Mouse (Mus musculus) thymus, adult 2 months (tissue): ENCODE measurements around the gene F11r. TPM values are rescaled to one million over a fixed set of nuclear protein-coding genes. Genes with fewer than 3 reads are reported as not detected.

Experiments used
- DNase-seq: peaks from one replicate; pipeline ENCODE4 v3.0.0; 2021
- H3K27ac ChIP-seq: fragments of 200-500 bp; 2 replicates; pipeline ENCODE4 v1.5.1; 2012; ENCODE audit warnings: low read length, control low read depth; ENCODE audit not compliant: control insufficient read depth, insufficient read depth
- H3K27me3 ChIP-seq: fragments of 200-500 bp; 2 replicates; pipeline ENCODE4 v1.6.1; 2012; ENCODE audit warnings: mild to moderate bottlenecking, low read length, moderate library complexity, mixed read lengths; ENCODE audit not compliant: control insufficient read depth, insufficient read depth
- H3K36me3 ChIP-seq: fragments of 200-500 bp; 2 replicates; pipeline ENCODE4 v1.6.1; 2012; ENCODE audit warnings: mild to moderate bottlenecking, low read length, moderate library complexity; ENCODE audit not compliant: control insufficient read depth, insufficient read depth
- H3K4me1 ChIP-seq: fragments of 200-500 bp; replicated peaks from 2 replicates; pipeline ENCODE4 v1.6.1; 2012; ENCODE audit warnings: low read length; ENCODE audit not compliant: control insufficient read depth, insufficient read depth
- H3K4me3 ChIP-seq: fragments of 200-500 bp; 2 replicates; pipeline ENCODE4 v1.5.1; 2012; ENCODE audit warnings: mild to moderate bottlenecking, low read length, control low read depth, moderate library complexity; ENCODE audit not compliant: control insufficient read depth, insufficient read depth
- CTCF ChIP-seq: fragments of 200-500 bp; IDR thresholded peaks from 2 replicates; pipeline ENCODE4 v1.5.1; 2012; ENCODE audit warnings: mild to moderate bottlenecking, control low read depth, low read length, moderate library complexity, borderline replicate concordance; ENCODE audit not compliant: control insufficient read depth, poor library complexity, insufficient read depth; ENCODE audit errors: extremely low read depth
- POLR2A ChIP-seq: fragments of 200-500 bp; IDR thresholded peaks from 2 replicates; pipeline ENCODE4 v1.6.1; 2012; ENCODE audit warnings: mild to moderate bottlenecking, low read length, control low read depth, moderate library complexity; ENCODE audit not compliant: control insufficient read depth, poor library complexity, insufficient read depth; ENCODE audit errors: extremely low read depth
- WGBS: fragments of 180-500 bp; shearing (Covaris S2); methylation state at CpG from one replicate; pipeline ENCODE4 v1.1.7; 2018; 5-methylcytosine and 5-hydroxymethylcytosine counted together
- polyA plus RNA-seq: library from polyadenylated mRNA; depleted of rRNA; stranded (reverse); fragments of >200 nt; gene quantifications from 2 replicates; pipeline ENCODE4 v1.2.3, GENCODE M21; 2012

F11r gene
- polyA plus RNA-seq, 1 experiment, result 17.7 TPM

DNA sequence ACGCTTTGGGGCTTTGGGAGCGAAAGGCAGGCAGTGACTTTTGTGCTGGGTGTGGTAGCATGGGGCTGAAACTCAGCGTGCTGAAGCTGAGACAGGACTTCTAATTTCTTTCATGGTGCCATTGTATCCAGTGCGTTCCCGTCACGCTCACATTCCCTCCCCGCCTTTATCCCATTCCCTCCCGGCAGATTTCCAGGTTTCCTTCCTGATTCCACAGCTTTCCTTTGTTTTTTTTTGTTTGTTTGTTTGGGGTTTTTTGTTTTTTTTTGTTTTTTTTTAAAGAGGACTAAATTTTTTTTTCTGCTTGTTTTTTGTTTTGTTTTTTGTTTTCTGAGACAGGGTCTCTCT, 5.1 kb downstream of the F11r start:
- peaks cover 9% of the 10 kb centered on the region for H3K27me3 ChIP-seq
- WGBS, result 22% methylated on average over 8 of the region's 8 CpGs
- H3K36me3 ChIP-seq, result no peaks in the 10 kb centered on the region
- no peak overlapping the region for H3K27ac ChIP-seq
- H3K4me1 ChIP-seq, result peaks cover 12% of the 10 kb centered on the region
- DNase-seq, result no peak
- TF ChIP-seq CTCF (no peak), POLR2A (no peak)
- H3K4me3 ChIP-seq, result no peak overlapping the region

DNA sequence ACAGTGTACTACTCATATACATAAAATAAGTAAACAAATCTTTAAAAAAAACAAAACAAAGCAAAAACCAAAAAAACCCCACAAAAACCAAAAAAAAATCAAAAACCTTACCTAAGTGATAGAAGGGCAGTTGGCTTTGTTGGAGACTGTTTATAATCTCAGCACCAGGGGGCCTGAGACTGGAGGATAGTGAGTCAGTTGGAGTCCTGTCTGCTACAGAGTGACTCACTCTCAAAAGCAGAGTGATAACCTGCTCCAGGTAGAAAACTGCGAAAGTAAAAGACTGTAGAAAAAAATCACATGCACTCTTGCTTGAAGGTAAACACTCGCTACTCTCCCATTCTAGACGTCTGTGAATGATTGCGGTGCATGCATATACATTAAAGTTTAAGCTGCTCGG, 7.7 kb downstream of the F11r start:
- no peaks in the 10 kb centered on the region for H3K36me3 ChIP-seq
- H3K27me3 ChIP-seq, result no peaks in the 10 kb centered on the region
- no peak for TF ChIP-seq CTCF
- TF ChIP-seq POLR2A, result no peak
- no peak for DNase-seq
- WGBS, result 89% methylated on average over 5 of the region's 5 CpGs
- no peak overlapping the region for H3K4me3 ChIP-seq
- no peak overlapping the region for H3K27ac ChIP-seq
- H3K4me1 ChIP-seq, result peaks cover 5% of the 10 kb centered on the region; the same call in 1 of the 2 replicates

DNA sequence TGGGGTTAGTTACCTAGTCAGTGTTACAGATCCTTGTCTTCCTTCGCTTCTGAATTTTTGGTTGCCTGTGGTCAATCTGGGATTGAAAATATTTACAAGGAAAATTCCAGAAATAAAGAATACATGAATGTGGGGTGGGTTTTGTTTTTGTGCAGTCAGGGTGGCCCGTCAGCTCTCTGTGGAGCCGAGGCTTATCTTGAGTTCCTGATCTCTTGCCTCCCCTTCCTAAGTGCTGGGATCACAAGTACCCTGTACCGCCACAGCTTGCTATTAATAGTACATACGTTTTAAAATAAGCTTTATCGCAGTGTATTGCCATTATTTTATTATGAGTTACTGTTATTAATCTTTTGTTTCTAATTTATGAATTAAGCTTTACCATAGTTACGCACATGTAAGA, 9.5 kb downstream of the F11r start:
- Histone ChIP-seq H3K4me1 (no peaks in the 10 kb centered on the region), H3K27ac (no peak overlapping the region), H3K4me3 (no peak overlapping the region), H3K36me3 (no peaks in the 10 kb centered on the region), H3K27me3 (no peaks in the 10 kb centered on the region)
- TF ChIP-seq CTCF, result no peak
- no peak for TF ChIP-seq POLR2A
- WGBS, result 77% methylated on average over 7 of the region's 7 CpGs
- no peak for DNase-seq

DNA sequence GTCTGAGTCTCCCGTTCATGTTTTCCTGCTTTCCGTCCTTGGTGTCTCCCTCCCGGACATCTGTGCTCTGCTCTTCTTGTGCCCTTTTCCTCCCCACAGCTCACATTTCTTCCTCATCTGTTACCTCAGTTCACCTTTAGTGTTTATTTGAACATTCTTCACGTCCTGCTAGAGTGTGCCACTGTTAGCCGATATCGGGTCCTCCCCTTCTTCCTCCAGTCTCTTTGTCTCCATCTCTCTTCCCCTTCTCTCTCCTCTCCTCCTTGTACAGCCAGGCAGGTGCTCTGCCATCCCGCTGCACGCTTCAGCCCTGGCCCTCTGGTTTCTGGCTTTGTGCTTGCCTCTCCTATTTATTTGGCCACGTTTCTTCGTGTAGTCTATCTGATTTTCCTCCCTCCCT, 10.4 kb downstream of the F11r start:
- no peak for DNase-seq
- no peak overlapping the region for H3K4me3 ChIP-seq
- 33% methylated on average over 10 of the region's 10 CpGs for WGBS
- H3K36me3 ChIP-seq, result no peaks in the 10 kb centered on the region
- H3K4me1 ChIP-seq, result no peaks in the 10 kb centered on the region
- H3K27me3 ChIP-seq, result no peaks in the 10 kb centered on the region
- H3K27ac ChIP-seq, result no peak overlapping the region
- TF ChIP-seq CTCF (no peak), POLR2A (no peak)

DNA sequence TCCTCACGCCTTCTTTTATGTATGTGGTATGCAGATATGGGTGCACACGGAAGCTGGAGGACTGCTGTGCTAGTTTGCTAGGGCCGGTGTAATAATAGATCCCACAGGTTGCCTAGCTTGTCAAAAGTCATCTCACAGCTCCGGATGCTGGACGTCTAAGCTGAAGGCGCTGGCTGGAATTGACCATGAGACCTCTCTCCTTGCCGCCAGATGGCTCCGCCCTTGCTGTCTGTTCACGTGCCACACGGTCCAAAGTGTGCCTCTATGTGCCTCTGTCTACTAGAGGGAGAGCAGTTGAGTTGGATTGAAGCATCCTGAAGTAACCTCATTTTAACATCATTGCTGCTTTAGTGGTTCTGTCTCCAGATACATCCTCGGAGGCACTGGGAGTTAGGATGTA, 12.7 kb downstream of the F11r start:
- H3K27me3 ChIP-seq, result no peaks in the 10 kb centered on the region
- no peak overlapping the region for H3K27ac ChIP-seq
- 89% methylated on average over 11 of the region's 11 CpGs for WGBS
- H3K4me3 ChIP-seq, result no peak overlapping the region
- no peaks in the 10 kb centered on the region for H3K4me1 ChIP-seq
- TF ChIP-seq CTCF, result no peak
- TF ChIP-seq POLR2A, result no peak
- no peak for DNase-seq
- no peaks in the 10 kb centered on the region for H3K36me3 ChIP-seq

DNA sequence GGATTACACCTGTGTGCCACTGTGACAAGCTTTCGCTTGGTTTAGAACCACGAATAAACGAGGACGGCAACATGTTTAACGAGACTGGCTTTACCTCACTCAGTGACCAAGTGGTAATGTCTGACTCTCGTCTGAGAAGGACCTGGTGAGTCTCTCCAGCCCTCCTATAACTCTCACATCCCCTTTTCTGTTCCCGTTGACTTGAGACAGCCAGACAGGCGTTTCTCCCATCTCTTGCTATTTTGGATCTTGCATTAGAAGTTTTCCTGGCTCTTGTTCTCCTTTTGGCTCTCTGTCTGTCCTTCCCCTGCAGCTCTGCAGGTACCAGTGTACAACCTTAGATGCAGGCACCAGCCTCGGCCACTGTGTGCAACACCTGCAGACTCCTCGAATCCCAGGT, 13.7 kb downstream of the F11r start:
- Histone ChIP-seq H3K36me3 (no peaks in the 10 kb centered on the region), H3K4me1 (no peaks in the 10 kb centered on the region), H3K27ac (no peak overlapping the region), H3K27me3 (no peaks in the 10 kb centered on the region), H3K4me3 (no peak overlapping the region)
- DNase-seq, result no peak
- 83% methylated on average over 10 of the region's 10 CpGs for WGBS
- TF ChIP-seq POLR2A (no peak), CTCF (no peak)

DNA sequence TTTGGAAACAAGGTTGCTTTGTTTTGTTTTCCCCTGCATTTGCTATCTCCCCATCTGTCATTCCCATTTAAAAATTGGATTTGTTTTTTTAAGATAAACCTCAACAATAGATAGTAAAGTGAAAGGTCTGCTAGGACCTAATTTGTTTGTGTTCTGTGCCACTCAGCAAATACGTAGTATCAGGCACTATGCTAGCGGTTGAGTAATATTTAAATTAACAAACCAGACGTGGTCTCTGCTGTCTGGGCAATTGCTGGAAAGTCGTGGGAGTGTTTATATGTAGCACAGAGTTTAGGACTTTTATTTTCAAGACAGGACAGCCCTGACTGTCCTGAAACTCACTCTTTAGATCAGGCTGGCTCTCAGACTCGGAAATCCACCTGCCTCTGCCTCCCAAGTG, 15.2 kb downstream of the F11r start:
- DNase-seq, result no peak
- 79% methylated on average over 5 of the region's 5 CpGs for WGBS
- Histone ChIP-seq H3K4me3 (no peak overlapping the region), H3K27ac (no peak overlapping the region), H3K36me3 (no peaks in the 10 kb centered on the region), H3K27me3 (no peaks in the 10 kb centered on the region), H3K4me1 (no peaks in the 10 kb centered on the region)
- TF ChIP-seq POLR2A (no peak), CTCF (no peak)
